Mouse (Mus musculus): Measurements from ENCODE around the gene Sec63. TPM values are rescaled to one million over a fixed set of nuclear protein-coding genes. Genes with fewer than 3 reads are reported as not detected.
A peak's percentile ranks its signal among the peaks of the same experiment; 100 is the strongest.

Gene Sec63
- 70.0 and 75.3 TPM in 2 replicates for total RNA-seq (2021)
- long read RNA-seq, full-length matches to known transcripts: 83 of 134 reads
- long read RNA-seq, partial matches to known transcripts: 23 of 134 reads
- long read RNA-seq, other reads (novel, unspliced or antisense): 28 of 134 reads

DNA sequence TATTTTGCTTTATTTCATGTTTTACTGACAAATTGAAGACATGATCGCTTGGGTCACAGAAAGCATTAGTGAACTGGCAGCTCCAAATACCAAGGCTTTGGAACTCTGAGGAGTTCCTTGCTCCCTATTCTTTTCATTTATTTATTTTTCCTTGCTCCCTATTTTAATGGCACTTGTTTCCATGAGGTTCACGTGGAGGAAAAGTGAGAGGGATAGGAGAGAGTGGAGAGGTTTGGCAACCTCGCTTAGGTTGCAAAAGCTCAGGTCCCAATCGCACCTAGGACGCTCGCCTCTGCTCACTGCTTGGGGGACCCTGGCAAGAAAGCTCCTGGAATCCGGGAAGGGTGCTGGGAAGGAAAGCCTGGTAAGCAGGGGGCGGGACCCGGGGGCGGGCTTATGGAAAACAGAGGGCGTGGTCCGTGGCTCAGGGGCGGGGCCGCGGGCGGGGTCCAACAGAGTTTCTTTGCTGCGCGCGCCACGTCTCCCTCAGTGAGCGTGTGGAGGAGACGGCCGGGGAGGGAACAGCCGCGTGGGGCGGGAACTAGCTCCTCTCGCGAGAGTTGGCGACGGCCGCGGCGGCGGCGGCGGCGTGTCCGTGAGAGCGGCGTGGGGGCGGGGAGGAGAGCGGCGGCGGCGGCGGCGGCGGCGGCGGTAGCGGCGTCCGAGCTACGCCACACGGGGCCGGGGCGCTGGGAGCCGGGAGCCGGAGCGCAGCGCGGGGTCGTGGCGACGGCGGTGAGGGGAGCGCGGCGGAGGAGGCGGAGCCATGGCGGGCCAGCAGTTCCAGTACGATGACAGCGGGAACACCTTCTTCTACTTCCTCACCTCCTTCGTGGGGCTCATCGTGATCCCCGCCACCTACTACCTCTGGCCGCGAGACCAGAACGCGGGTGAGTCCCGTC lies at the start of gene Sec63:
Gene Sec63 (plus strand): TSS at position 498 of the 902 bp plus-strand sequence.
- peak; percentile 99 for DNase-seq

DNA sequence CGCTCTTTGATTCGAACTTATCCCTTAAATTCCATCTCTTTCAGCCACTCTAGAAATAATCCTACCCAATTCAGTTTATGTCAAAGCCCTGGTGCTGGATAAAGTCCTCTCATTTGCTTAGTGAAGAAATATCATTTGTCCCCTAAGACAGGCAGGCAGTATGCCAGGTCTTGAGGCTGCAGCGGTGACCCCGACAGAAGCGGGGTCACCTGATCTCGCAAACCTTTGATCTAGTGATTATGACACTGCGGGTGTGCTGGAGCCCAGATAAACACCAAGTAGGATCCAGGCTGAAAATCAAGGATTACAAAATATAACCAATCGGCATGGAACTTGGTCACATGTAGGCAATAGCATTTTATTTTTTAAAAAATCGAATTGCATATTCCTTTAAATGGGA lies 46.6 kb upstream of the Sec63 start:
- peak; percentile 26 for DNase-seq

DNA sequence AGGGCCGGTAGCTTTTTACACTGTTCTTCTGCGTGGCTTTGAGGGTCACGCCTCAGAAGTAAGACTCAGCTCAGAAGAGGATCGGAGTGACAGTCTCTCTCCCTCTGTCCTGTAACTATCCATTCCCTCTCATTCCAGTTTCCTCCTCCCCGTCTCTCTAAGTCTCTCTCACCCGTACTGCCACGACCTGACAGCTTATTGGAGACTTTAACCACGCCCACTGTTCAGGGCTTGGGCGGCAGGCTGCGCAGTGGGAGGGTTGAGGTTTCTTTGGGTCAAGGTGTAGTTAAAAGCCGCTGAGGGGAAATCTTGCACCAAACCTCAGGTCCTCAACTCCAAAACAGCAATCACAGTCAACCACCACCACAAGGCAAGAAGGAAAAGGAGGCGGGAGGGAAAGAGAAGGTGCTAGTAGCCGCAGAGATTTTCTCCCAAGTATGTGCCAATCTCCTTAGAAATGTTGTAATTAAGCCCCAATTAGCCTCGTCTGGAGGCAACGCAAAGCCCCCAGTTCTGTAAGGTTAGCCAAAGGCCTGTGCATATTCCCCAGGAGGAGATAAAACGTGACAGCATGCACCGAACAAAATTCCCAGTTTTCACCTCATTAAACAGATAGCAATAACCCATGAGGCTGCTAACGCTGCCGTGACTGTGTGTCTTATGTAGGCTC lies 45.8 kb upstream of the Sec63 start:
- DNase-seq: no peak

DNA sequence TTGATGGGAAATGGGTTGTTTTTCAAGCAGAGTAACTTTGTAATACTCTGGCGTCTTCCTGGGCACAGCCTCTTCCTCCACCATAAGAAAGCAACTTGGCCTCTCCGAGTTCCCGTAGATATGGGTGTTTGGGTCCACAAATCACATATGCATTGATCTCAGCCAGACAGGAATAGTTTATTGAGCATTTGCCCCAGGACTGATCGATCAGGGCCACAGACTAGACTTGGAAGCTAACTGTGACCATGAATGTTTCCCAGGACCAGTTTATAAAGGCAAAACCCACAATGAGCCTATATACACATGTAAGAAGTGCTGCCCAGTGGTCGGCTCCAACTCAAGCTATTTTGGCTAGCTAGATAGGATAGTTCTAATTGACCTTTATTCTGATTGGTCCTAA lies 39.2 kb upstream of the Sec63 start:
- no peak for DNase-seq

DNA sequence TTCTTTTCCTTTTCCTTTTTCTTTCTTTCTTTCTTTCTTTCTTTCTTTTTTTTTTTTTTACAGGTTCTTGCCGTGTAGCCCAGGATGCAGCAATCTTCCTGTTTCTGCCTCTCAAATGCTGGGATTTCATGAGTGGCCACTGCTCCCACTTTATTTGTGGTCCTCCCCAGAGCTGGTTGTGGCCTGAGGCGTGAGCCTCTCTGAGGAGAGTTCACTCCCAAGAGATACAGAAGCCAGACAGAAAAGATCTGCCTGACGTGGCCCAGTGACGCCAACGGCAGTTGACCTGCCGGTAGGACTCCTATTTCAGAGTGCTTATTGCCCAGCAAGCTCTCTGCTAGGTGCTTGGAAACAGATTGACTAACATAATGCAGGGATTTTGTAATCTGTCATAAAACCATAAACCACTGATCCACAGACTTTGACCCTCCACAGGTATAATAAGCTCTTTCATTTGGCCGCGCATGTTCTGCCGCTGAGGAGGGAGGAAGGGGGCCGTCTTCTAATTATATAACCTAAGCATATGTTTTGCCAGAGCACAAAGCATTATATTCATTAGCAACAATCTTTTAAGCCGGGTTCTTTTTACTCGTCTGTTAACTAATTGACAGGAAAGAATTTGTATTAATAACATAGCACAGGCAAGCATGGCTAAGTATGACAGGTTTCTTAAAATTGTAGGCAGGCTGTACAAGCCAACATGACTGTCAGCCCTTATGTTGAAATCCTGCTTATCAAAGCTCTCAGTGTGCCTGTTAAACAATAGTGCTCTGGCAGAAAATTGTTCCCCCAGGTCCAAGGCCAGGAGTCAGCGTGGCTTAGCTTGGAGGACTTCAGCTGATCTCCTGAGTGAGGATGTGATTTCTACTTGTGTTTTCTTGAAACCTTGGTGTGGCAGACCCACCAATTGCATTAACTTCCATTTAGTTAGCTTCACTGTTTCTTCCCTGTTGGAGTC lies 37.7 kb upstream of the Sec63 start:
- DNase-seq: no peak

DNA sequence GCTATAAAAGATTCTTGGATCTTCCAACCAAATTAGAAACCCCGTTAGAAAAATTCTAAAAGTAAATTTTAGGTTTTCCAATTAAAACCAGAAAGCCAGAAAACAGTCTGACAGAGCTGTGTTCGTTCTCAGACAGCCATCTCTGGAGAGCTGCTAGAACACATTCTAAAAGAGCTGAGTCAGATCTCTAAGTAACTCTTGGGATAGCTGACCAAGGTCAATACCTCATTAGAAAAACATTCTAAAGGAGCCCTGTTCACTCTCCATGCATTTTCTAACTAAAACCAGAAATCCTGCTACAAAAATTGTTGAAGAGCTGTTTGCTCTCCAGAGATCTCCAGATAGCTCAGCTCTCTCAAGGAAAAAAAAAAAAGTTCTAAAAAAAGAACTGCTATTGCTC lies 31.7 kb upstream of the Sec63 start:
- no peak for DNase-seq

DNA sequence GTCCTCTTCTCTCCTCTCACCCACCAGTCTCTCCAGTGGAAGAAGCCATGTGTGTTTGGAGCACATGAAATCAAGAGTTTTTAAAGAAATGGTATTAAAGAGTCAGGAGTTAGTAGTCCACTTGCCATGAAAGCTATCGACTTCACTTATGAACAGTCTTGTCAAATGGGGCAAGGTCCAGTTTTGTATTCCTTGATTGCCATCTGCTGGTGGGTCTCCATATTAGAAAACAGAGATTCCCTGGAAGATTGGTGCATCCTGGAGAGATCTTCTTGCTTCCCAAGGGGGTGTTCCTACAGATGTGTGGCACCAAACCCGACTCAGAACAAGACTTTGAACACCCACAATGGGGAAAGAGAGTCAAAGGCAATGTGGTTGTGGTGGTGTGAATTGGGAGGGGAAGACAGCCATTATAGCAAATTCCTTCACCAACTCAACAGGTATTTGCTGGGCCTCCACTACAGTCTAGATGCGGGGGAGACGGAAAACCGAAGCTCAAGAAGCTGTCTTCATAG lies 26.7 kb upstream of the Sec63 start:
- DNase-seq: peak; percentile 9

DNA sequence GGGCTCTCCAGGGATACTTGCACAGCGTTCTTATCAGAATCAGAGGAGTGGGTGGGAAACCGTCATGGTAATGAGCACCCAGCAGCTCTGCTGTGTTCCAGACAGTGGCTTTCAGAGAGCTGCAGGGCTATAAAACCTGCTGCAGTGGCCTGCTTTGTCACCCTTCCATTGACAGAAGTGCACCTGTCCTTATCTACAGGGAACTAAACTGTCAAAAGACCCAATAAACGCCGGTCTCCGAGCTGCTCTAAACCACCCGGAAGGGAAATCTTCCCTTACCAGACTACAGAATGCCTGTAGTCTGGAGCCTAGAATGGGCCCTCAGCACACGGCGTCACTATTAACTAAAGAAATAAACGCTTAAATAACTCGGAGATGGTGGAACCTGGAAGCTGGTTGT lies 9.5 kb upstream of the Sec63 start:
- no peak for DNase-seq

DNA sequence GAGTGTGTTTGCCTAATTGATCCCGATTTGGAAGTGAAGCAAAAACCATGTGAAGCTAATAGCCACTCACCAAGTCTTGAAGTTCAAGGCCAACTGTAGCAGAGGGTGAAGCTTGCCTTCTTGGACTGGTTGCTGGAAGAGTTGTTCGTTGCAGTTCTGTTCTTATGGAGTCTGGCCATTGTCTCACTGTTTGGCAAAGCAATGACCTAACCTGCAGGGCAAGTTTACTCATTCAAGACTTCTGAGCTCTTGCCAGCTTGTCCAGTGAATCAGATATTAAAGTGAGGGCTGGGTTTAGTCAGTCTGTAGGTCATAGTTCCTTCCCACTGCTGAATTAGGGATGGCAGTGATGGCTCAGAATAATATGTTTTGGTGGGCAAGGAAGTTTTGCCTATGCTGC lies 7.0 kb upstream of the Sec63 start:
- no peak for DNase-seq

DNA sequence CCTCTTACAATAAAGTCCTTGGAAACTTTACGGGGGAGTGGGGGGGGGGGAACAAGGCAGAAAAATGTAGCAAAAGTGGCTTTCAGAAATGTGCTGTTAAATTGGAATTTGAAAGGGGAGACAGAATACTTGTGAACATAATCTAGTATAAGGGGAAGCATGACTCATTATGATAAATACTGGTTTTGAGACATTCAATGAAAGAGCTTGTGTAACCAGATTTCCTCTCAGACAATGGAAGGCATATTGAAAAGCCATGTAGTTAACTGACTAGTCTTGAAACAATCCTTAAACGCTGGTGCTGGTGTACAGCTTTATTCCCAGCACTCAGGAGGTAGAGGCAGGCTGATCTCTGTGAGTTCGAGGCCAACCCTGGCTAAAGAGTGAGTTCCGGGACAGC lies 1.6 kb upstream of the Sec63 start:
- DNase-seq: no peak

DNA sequence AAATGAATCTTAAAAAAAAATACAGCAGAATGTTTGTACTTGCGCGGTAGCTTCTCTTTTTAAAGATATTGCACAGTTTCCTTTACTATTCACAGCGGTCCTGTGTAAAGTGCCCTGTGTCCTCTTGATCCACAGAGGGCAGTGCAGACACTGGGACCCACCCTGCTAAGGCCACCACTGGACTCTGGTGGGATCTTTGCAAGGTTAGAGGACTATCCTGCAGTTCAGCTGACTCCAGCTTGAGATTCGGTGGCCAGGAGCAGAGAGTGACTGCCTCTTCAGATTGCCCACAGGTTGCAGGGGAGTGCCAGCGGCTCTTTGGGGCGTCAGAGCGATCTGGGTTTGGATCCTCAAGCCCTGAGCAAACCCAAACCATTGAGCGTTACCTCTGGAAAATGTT lies 967 bp upstream of the Sec63 start:
- no peak for DNase-seq

DNA sequence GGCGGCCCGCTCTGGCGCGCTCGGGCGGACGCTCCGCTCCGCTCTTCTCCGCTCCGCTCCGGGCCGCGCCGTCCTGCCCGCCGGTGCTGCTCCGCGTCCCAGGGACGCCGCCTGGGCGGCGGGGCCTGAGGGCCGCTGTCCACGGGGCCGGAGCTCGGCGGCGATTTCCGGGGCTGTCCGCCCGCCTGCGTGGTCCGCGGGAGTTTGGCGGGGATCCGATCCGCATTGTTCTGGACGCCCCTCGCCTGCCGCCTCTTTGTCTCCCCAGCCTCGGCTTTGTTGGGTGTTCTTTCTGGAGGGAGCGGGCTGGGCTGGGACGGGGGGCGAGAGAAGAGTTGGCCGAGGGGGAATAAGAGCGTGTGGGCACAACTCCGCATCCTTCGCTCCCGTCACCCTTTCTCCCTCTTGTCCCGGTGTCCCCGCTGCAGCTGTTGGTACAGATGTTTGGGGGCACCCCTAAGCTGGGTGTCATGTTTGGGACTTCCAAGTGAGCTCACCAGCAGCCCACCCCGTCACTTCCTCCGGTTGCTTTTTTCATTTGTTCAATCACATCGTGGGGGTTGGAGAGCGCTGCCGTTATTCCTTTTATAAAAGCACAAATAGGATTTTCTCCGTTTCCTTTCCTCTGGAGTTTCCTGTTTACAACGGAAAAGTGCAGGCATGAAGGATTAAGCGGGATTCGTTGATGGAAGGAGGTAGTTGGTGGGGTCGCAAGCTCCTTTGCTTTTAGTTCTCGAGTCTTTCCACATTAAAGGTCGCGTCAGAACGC lies 789 bp downstream of the Sec63 start:
- peak; percentile 55 for DNase-seq

DNA sequence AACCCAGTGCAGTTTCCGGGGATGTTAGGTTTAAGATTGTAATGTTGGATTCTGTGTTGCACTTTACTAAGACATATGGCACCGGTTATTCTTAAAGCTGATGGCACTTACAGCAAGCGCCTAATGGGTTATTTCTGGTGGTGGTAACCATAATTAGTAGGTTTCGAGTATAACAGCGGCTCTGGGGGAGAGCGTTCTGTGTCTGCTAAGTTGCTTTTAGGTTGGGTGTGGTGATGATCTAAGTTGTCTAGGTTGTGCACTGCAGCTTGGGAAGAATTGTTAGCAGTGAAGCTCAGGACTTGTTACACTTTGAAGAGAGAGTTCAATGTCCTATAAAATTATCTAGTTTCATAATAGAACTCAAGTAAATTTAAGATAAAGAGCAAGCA lies 1.4 kb downstream of the Sec63 start:
- no peak for DNase-seq

DNA sequence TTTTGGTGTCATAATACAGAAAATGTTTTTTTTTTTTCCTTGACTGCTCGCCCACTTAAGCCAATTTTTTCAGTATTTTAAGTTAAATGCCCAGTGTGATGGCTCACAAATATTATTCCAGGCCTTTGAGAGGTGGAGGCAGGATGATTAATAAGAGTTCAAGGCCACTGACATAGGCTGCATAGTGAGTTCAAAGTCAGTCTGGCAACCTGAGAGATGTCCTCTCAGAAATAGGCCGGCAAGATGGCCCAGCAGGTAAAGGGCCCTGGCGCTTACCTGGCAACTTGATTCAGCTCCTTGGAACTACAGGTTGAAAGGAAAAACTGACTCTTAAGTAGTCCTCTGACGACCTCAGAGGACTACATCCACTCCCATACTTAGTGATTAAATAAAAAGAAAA lies 1.9 kb downstream of the Sec63 start:
- no peak for DNase-seq

DNA sequence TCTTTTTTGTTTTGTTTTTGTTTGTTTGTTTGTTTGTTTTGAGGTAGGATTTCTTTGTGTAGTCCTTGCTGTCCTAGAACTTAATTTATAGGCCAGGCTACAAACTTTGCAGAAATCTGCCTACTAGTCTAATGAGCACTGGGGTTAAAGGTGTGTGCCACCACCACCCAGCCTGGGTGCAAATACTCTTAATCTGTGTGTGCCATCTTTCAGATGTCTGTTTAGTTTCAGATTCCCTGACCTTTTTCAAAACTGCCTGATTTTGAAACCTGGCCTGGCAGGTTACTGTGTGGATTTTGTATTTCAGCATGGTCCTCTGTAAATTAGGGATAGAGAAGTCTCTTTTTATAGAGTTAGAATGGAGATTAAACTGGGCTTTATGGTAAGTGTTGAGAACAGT lies 4.0 kb downstream of the Sec63 start:
- DNase-seq: no peak

DNA sequence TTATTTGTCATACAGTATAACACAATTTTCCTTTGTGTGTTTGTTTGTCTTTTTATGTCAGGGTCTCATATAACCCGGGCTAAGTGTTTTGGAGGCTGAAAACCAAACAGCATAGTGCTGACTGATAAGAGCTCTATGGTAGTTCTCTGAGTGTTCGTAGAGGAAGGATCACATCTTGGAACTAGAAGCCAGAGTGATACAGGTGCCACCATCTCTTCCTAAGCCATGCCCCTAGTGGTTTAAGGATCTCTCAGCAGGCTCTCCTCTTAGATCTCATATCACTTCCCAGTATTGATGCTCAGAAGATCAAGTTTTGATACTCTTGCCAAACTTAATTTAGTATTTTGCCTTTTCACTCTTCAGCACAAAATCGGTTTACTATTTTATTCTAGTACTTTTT lies 14.2 kb downstream of the Sec63 start:
- DNase-seq: no peak

DNA sequence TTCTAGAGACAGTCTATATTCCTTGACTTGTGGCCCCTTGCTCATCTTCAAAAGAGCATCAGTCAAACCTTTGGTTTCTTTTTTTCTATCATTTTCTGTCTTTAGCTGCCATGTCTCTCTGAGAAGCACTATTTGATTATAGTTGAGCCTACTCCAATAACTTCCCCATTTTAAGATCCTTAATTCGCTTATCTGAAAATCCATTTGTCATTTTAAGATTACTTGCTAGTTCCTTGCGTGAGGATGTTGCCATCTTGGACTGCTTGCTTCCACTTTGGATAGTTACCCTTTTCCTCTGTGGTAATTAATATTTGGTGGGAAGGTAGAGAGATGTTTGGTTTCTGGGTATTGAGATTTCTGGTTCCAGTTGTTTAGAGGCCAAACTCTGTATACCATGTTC lies 19.5 kb downstream of the Sec63 start:
- DNase-seq: no peak

DNA sequence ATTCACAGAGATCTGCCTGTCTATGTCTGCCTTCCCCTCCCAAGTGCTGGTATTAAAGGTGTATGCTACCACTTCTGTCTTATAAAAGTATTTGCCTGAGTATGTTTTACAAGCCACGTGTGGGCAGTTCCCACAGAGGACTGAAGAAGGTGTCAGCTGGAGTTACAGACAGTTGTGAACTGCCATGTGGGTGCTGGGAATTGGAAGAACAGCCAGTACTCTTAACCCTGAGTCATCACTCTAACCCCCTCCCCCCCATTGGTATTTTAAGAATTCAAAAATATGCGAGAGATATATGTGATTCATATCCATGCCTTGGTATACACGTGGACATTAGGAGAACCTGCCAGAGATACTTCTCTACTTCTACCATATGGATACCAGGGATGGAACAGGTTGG lies 20.4 kb downstream of the Sec63 start:
- no peak for DNase-seq

DNA sequence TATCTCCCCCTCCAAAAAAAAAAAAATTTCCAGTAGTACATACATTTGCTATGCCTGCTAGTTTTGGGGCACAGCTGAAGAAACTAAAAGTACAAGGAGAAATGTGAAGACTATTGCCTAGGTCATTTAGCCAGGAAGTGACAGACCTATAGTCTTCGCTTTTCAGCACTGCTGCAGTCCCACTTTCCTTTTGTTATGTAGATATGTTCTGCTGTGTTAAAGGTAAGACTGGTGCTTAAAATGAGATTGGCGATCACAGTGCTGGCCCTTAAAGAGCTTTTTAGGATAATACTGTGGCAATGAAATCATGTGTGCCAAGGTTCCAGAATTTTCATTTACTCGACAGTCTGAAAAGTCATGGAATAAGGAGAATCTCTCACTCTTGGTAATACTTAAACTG lies 39.6 kb downstream of the Sec63 start:
- DNase-seq: no peak

DNA sequence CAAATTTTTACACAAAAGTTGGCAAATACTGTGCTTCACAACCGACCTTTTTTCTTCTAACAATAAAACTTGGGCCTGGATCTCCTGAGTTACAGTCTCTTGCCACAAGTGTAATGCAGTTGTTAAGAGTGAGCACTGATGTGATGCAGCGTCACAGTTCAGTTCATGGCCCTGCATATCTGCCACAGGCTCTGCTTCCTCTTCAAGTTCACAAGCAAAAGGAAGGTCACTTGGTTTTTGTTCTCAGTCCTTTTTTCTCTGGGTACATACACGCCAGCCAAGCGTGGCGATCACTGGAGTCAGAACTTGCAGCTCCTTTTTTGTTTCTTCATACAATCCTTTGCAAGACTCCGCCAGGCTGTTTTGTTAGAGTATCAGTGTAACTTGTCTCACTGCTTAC lies 64.6 kb downstream of the Sec63 start:
- no peak for DNase-seq

DNA sequence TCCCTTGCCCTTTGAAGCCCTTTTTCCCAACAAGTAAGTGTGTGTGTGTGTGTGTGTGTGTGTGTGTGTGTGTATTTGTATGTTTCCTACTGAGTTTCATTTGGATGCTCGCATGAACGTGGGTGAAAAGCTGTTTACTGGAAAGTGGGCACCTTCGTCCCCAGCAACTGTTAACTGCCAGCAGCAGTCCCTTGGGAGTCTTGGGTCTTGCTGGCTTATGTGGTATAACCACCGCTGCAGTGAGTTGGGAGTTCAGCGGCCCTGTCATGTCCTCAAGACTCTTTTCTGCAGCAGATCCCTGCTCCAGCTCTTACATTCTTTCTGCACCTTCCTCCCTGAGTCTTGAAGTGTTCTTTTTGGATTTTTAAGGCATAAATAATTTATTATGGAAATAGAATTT lies 65.9 kb downstream of the Sec63 start:
- DNase-seq: no peak

All from adrenal gland, postnatal 25 days (tissue).